Mouse (Mus musculus): ENCODE measurements around the gene Gm28845. TPM values are rescaled to one million over a fixed set of nuclear protein-coding genes. Genes with fewer than 3 reads are reported as not detected.

Gene Gm28845
- polyA plus RNA-seq, 1 experiment from 2014 or later, result not detected

GRCm38 (mm10) chr1:65122574-65123372, 3.4 kb upstream of the Gm28845 start, which contains the start of gene D630023F18Rik:
D630023F18Rik (minus strand) TSS chr1:65123214.
- WGBS, result 32% methylated on average over 9 of the region's 9 CpGs
- no peaks in the 10 kb centered on the region for H3K9me3 ChIP-seq
- H3K4me3 ChIP-seq, result peak within 1 kb of the TSS; percentile 43
- H3K27me3 ChIP-seq (ENCODE audit: insufficient read depth, poor library complexity, severe bottlenecking), result no peaks in the 10 kb centered on the region
- H3K27ac ChIP-seq, result no peak within 1 kb of the TSS
- H3K36me3 ChIP-seq, result no peaks in the 10 kb centered on the region
- no peaks in the 10 kb centered on the region for H3K4me1 ChIP-seq
- no peak for DNase-seq (ENCODE audit: low spot score)

DNA sequence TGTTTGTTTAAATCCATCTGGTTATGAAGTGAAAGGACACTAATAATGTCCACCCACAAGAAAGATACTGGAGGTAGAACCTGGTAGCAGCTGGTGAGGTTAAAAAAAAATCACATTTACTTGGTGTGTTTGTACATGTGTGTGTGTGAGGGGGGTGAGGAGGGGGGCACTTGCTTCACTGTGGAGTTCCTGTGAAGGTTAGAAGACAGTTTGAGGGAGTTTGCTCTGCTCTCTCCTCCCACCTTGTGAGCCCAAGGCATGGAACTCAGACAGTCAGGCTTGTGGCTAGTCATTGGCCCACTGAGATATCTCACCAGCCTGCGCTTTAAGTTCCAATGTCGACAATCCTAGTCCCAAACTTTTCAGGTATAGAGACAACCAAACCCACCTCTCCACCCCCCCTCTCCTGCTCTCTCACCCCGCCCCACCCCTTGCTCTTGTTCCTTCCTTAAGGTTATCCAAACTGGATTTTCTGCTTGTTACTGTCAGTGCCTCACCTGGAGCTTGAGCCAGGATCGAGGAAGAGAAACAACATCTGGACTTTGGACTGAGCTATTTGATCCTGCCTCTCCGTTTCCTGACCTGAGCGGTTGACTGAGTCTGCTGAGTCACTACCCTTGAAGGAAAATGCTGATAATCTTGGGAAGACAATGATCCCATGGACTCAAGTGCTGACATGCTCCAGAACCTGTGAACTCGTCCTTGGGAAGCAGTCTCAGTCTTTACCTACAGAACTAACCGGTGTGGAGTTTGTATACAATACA, 1.0 kb downstream of the Gm28845 start:
- H3K4me1 ChIP-seq, result no peaks in the 10 kb centered on the region
- H3K36me3 ChIP-seq, result no peaks in the 10 kb centered on the region
- WGBS, result 60% methylated on average over 8 of the region's 8 CpGs
- H3K9me3 ChIP-seq, result no peaks in the 10 kb centered on the region
- H3K27ac ChIP-seq, result no peak overlapping the region
- DNase-seq (ENCODE audit: low spot score), result no peak
- no peaks in the 10 kb centered on the region for H3K27me3 ChIP-seq (ENCODE audit: insufficient read depth, poor library complexity, severe bottlenecking)
- no peak overlapping the region for H3K4me3 ChIP-seq

DNA sequence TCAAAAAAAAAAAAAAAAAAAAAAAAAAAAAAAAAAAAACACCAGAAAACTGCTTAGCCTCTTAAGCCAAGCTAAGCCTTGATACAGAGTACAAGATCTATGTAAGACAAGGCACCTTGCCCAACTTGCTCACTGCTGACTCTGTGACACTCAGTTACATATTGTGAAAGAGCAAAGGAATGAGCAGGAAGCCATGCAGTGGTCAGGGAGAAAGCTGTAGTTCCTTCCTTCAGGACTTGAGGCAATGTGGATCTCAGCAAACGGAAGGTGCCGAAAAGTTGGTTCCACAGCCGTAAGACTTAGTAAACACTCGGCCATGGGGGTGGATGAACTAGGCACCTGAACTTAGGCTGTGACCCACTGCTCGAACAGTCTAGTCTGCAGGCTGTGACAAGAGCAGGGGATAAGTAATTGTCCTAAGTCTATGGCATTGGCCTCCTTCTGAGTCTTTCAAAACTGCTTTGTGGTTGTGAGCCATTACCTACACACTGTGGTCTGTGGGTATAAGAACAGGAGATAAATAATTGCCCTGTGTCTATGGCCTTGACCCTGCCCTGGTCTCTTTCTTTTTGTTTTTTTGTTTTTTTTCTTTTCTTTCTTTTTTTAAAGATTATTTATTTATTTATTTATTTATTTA, 5.7 kb downstream of the Gm28845 start:
- WGBS, result 87% methylated on average over 5 of the region's 5 CpGs
- DNase-seq (ENCODE audit: low spot score), result no peak

GRCm38 (mm10) chr1:65112807-65113196, 6.6 kb downstream of the Gm28845 start:
- WGBS, result 52% methylated on average over 14 of the region's 14 CpGs
- Histone ChIP-seq H3K27me3 (ENCODE audit: insufficient read depth, poor library complexity, severe bottlenecking) (no peaks in the 10 kb centered on the region), H3K4me3 (peak overlapping the region; percentile 33; the same call in 1 of the 2 replicates), H3K36me3 (no peaks in the 10 kb centered on the region), H3K4me1 (peaks cover 8% of the 10 kb centered on the region; the same call in 1 of the 2 replicates), H3K27ac (peak overlapping the region; percentile 44; the same call in 1 of the 2 replicates), H3K9me3 (no peaks in the 10 kb centered on the region)
- no peak for DNase-seq (ENCODE audit: low spot score)

More for the DNA sequence above, 5.7 kb downstream of the Gm28845 start:
- Histone ChIP-seq H3K4me3 (no peak overlapping the region), H3K27ac (no peak overlapping the region), H3K9me3 (no peaks in the 10 kb centered on the region), H3K4me1 (peaks cover 8% of the 10 kb centered on the region; the same call in 1 of the 2 replicates), H3K36me3 (no peaks in the 10 kb centered on the region), H3K27me3 (ENCODE audit: insufficient read depth, poor library complexity, severe bottlenecking) (no peaks in the 10 kb centered on the region)

DNA sequence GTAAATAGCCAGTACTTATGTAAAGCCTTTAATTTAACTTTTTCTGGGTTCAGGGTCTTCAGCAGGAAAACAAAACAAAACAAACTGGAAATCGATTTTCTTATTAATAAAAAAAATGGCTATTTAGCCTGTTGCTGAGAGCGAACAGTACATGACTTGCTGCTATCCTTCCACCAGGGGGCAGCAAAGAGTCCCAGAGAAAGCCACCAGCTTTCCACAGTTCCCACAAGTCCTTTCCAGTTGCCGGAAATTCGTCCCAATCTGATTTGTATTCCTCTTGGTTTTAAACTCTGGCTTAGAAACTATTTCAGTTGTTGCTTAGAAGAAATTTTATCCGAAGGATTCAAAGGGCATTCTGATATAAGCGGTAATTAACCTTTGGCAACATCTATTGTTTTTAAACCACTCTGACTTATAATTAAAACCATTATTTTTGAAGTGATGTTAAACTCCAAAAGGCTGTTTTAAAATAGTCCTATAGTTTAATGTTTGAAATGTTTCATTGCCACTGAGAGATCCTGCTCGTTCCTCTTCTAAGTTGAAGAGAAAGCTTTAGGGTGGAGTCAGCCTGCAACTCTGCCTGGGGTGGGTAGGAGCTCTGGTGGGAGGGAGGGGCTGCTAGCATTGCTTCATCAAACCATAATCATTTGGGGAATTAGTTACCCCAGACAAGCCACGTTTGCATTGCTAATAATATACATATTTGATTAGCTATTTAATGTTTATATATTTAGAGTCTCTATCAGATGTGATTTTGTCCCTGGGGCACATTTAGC, 7.1 kb downstream of the Gm28845 start:
- Histone ChIP-seq H3K27ac (peak overlapping the region; percentile 44), H3K27me3 (ENCODE audit: insufficient read depth, poor library complexity, severe bottlenecking) (no peaks in the 10 kb centered on the region), H3K36me3 (no peaks in the 10 kb centered on the region), H3K9me3 (no peaks in the 10 kb centered on the region), H3K4me1 (peaks cover 8% of the 10 kb centered on the region; the same call in 1 of the 2 replicates), H3K4me3 (peak overlapping the region; percentile 33)
- 13% methylated on average over 8 of the region's 8 CpGs for WGBS
- peak; percentile 85 for DNase-seq (ENCODE audit: low spot score)

DNA sequence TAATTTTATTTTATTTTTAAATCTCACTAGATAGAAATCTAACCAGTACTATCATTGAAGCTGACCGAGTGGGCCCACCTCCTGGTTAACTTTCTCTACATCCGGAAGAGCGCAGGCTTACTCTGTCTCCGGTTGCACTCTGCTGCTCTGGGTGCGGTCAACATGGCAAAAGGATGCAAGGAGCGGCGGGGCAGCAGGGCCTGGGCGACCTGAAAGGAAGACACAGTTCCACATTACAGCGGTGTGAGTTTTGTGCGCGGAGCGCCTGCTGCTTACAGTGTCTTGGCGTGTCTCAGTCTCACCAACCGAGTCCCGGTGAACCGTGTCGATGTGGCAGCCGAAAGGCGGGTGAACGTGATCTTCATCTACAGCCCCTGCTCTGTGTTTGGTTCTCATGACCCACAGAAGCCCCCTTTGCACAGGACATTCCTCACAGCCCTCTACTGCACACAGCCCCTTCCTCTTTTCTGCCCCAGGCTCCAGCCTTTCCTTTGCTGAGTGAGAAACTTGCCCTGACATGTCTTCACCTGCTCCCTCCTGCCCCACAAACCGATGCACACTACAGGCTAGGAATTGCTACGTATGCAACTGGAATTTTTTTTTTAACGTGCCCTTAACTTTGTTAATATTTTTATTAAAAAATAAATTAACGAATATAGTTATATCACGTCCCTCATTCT, 9.5 kb downstream of the Gm28845 start:
- WGBS, result 61% methylated on average over 25 of the region's 25 CpGs
- H3K27ac ChIP-seq, result no peak overlapping the region
- H3K36me3 ChIP-seq, result no peaks in the 10 kb centered on the region
- peaks cover 8% of the 10 kb centered on the region; the same call in 1 of the 2 replicates for H3K4me1 ChIP-seq
- no peaks in the 10 kb centered on the region for H3K9me3 ChIP-seq
- DNase-seq (ENCODE audit: low spot score), result no peak
- no peaks in the 10 kb centered on the region for H3K27me3 ChIP-seq (ENCODE audit: insufficient read depth, poor library complexity, severe bottlenecking)
- H3K4me3 ChIP-seq, result no peak overlapping the region

DNA sequence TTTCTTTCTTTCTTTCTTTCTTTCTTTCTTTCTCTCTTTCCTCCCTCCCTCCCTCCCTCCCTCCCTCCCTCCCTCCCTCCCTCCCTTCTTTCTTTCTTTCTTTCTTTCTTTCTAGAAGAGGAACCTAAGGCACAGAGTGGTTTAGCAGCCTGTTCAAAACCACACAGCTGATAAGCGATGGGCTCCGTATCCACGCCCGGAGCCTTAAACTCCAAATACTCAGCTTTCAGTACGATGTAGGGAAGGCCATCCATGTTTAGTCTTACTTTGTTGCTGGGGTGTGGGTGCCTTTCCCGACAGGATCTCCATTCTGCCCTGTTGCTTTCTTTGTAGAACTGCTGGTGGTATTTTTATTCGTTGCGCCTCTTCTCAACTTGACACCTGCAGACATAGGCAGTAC, 10.2 kb downstream of the Gm28845 start:
- H3K36me3 ChIP-seq, result no peaks in the 10 kb centered on the region
- H3K4me1 ChIP-seq, result peaks cover 8% of the 10 kb centered on the region; the same call in 1 of the 2 replicates
- H3K4me3 ChIP-seq, result no peak overlapping the region
- 84% methylated on average over 8 of the region's 8 CpGs for WGBS
- H3K9me3 ChIP-seq, result no peaks in the 10 kb centered on the region
- DNase-seq (ENCODE audit: low spot score), result no peak
- no peak overlapping the region for H3K27ac ChIP-seq
- no peaks in the 10 kb centered on the region for H3K27me3 ChIP-seq (ENCODE audit: insufficient read depth, poor library complexity, severe bottlenecking)

- Histone ChIP-seq H3K4me3 (no peak overlapping the region), H3K4me1 (peaks cover 4% of the 10 kb centered on the region; the same call in 1 of the 2 replicates), H3K27ac (no peak overlapping the region), H3K9me3 (no peaks in the 10 kb centered on the region), H3K36me3 (no peaks in the 10 kb centered on the region), H3K27me3 (ENCODE audit: insufficient read depth, poor library complexity, severe bottlenecking) (no peaks in the 10 kb centered on the region)
- DNase-seq (ENCODE audit: low spot score), result no peak
- 86% methylated on average over 10 of the region's 10 CpGs for WGBS
These were observed 11.6 kb downstream of the Gm28845 start for GRCm38 (mm10) chr1:65107654-65108279.

DNA sequence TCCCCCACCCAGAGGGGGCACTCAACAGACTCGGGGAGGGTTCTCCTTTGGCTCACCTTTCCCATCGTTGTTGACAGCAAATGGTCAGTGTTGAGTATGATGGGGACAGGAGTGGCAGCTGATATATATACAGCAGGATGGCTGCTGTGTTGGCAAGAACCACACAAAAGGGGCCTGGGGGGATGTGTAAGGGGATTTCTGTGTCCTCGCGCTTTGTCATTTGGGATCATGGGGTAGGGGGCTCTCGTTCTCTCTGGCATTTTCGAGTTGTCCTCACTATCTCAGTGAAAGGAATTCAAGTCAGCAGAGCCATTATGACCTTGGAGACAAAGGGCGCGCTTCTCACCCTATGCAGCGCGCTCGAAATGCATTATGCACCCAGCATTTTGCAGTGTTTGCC, 16.1 kb downstream of the Gm28845 start, which contains the start of gene Cryga:
Cryga (minus strand) TSS at position 101 of the 400 bp plus-strand sequence.
- Histone ChIP-seq H3K36me3 (no peaks in the 10 kb centered on the region), H3K4me1 (no peaks in the 10 kb centered on the region), H3K4me3 (no peak within 1 kb of the TSS), H3K9me3 (no peaks in the 10 kb centered on the region), H3K27me3 (ENCODE audit: insufficient read depth, poor library complexity, severe bottlenecking) (no peaks in the 10 kb centered on the region), H3K27ac (no peak within 1 kb of the TSS)
- WGBS, result 86% methylated on average over 11 of the region's 11 CpGs
- no peak for DNase-seq (ENCODE audit: low spot score)

DNA sequence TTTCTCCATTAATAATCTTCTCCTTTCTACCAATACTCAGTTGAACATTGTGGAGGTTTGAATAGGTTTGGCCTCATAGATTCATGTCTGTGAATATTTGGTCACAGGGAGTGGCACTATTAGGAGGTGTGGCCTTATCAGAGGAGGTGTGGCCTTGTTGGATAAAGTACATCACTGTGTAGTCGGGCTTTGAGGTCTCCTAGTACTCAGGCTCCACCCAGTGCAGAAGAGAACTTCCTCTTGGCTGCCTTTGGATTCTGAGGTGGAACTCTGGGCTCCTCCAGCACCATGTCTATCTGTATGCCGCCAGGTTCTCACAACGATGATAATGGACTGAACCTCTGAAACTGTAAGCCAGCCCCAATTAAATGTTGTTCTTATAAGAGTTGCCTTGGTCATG, 22.4 kb downstream of the Gm28845 start:
- Histone ChIP-seq H3K36me3 (no peaks in the 10 kb centered on the region), H3K9me3 (no peaks in the 10 kb centered on the region), H3K4me1 (no peaks in the 10 kb centered on the region), H3K27ac (no peak overlapping the region), H3K4me3 (no peak overlapping the region), H3K27me3 (ENCODE audit: insufficient read depth, poor library complexity, severe bottlenecking) (no peaks in the 10 kb centered on the region)
- WGBS, result 83% methylated on average over 3 of the region's 3 CpGs
- DNase-seq (ENCODE audit: low spot score), result no peak

DNA sequence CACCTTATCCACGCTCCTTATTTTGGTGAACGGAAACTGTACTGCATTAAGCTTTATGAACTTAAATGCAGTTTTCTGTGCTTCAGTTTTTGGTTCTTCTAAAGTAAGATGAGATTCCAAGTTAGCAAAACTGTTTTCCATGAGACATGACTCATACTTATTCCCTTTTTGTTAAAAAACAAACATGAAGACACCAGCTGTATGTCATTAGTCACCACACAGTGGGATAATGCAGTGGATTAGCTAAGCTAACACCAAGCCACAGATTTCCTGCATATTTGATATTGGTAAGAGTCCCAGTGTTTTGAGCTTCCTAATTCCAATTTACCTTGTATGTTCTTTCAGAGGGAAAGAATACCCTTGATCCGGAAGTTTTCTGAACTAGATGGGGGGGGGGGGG, 27.8 kb downstream of the Gm28845 start:
- Histone ChIP-seq H3K4me3 (no peak overlapping the region), H3K9me3 (no peaks in the 10 kb centered on the region), H3K36me3 (no peaks in the 10 kb centered on the region), H3K4me1 (no peaks in the 10 kb centered on the region), H3K27ac (no peak overlapping the region), H3K27me3 (ENCODE audit: insufficient read depth, poor library complexity, severe bottlenecking) (no peaks in the 10 kb centered on the region)
- 90% methylated on average over 3 of the region's 3 CpGs for WGBS
- no peak for DNase-seq (ENCODE audit: low spot score)
